Mouse (Mus musculus) lung, embryonic 14.5 days (tissue): ENCODE data around the gene Svs5. TPM values are rescaled to one million over a fixed set of nuclear protein-coding genes. Genes with fewer than 3 reads are reported as not detected.

Experiments used
- ATAC-seq: fragments of 200-750 bp; cut with Nextera tagmentation; 2 replicates; pipeline ENCODE4 v1.8.0; 2017; ENCODE audit warnings: mild to moderate bottlenecking, moderate TSS enrichment, moderate library complexity; ENCODE audit not compliant: insufficient read depth
- DNase-seq: peaks from one replicate; pipeline ENCODE4 v3.0.0-alpha.2; 2015
- H3K27ac ChIP-seq: fragments of 300-500 bp; sonication (generic); 2 replicates; pipeline ENCODE4 v1.5.1; 2014; ENCODE audit warnings: low read depth, mild to moderate bottlenecking, moderate library complexity
- H3K27me3 ChIP-seq: fragments of 300-500 bp; sonication (generic); 2 replicates; pipeline ENCODE4 v1.6.1; 2014; ENCODE audit warnings: low read length, control low read depth; ENCODE audit not compliant: insufficient read depth
- H3K36me3 ChIP-seq: fragments of 300-500 bp; sonication (generic); 2 replicates; pipeline ENCODE4 v1.6.1; 2014; ENCODE audit warnings: control low read depth; ENCODE audit not compliant: insufficient read depth
- H3K4me1 ChIP-seq: fragments of 300-500 bp; sonication (generic); 2 replicates; pipeline ENCODE4 v1.6.1; 2014; ENCODE audit warnings: antibody characterized with exemption, control low read depth; ENCODE audit not compliant: insufficient read depth
- H3K4me2 ChIP-seq: fragments of 300-500 bp; sonication (generic); 2 replicates; pipeline ENCODE4 v1.6.1; 2014; ENCODE audit warnings: mild to moderate bottlenecking
- H3K4me3 ChIP-seq: fragments of 300-500 bp; sonication (generic); 2 replicates; pipeline ENCODE4 v1.5.1; 2014; ENCODE audit warnings: low read depth, low read length
- H3K9ac ChIP-seq: fragments of 300-500 bp; sonication (generic); 2 replicates; pipeline ENCODE4 v1.6.1; 2014
- H3K9me3 ChIP-seq: fragments of 300-500 bp; sonication (generic); 2 replicates; pipeline ENCODE4 v1.6.1; 2016; ENCODE audit warnings: low read depth, low read length, control low read depth
- CTCF ChIP-seq: IDR thresholded peaks from 2 replicates; pipeline ENCODE4 v1.5.1; 2016; ENCODE audit warnings: antibody characterized with exemption, low read depth
- WGBS: fragments of 180-500 bp; shearing (Covaris S2); extraction: QIAGEN DNeasy Blood & Tissue Kit; methylation state at CpG from one replicate; pipeline ENCODE4 v1.1.7; 2014; 5-methylcytosine and 5-hydroxymethylcytosine counted together
- microRNA-seq: library from miRNA; unstranded; fragments of <30 nt; microRNA quantifications from one replicate; pipeline ENCODE4, GENCODE M21; 2016; ENCODE audit warnings: borderline number of aligned reads
- polyA plus RNA-seq: library from polyadenylated mRNA; unstranded; fragments of >200 nt; fragmentation: Nextera tagmentation; extraction: Ambion mirVana; gene quantifications from 2 replicates; pipeline ENCODE4 v1.2.1, GENCODE M21; 2014

Gene Svs5
- polyA plus RNA-seq, 1 experiment from 2014 or later, result not detected

- no peak overlapping the region for H3K4me3 ChIP-seq
- no peak overlapping the region for H3K27ac ChIP-seq
- H3K9ac ChIP-seq, result no peak overlapping the region
- DNase-seq, result no peak
- no peaks in the 10 kb centered on the region for H3K27me3 ChIP-seq
- H3K36me3 ChIP-seq, result no peaks in the 10 kb centered on the region
- peak; percentile 33; the same call in 1 of the 2 replicates for TF ChIP-seq CTCF
- WGBS, result 73% methylated on average over 8 of the region's 8 CpGs
- H3K4me2 ChIP-seq, result no peak overlapping the region
- no peak for ATAC-seq
- H3K4me1 ChIP-seq, result peaks cover 12% of the 10 kb centered on the region
- no peaks in the 10 kb centered on the region for H3K9me3 ChIP-seq
Measured at GRCm38 (mm10) chr2:164381726-164382125, 49.2 kb downstream of the Svs5 start.

- TF ChIP-seq CTCF, result no peak
Measured at GRCm38 (mm10) chr2:164382971-164383370, 50.4 kb downstream of the Svs5 start.

More at GRCm38 (mm10) chr2:164382971-164383370, 50.4 kb downstream of the Svs5 start:
- H3K4me3 ChIP-seq, result no peak overlapping the region
- H3K9me3 ChIP-seq, result no peaks in the 10 kb centered on the region
- ATAC-seq (no peak), DNase-seq (no peak)
- WGBS, result 76% methylated on average over 3 of the region's 3 CpGs
- no peaks in the 10 kb centered on the region for H3K27me3 ChIP-seq
- no peaks in the 10 kb centered on the region for H3K36me3 ChIP-seq
- no peak overlapping the region for H3K4me2 ChIP-seq
- H3K9ac ChIP-seq, result no peak overlapping the region
- H3K4me1 ChIP-seq, result peaks cover 12% of the 10 kb centered on the region
- H3K27ac ChIP-seq, result no peak overlapping the region

Small RNA genes lying within 50 kb of the gene (microRNA-seq; reads per million reads assigned to microRNA genes)
- gene Mir7678, result not detected

Other genes starting within 250 kb of the Svs5 start
- gene Kcns1, start 161.6 kb upstream of the Svs5 start, polyA plus RNA-seq, result not detected in 2 replicates
- gene Wfdc5, start 150.0 kb upstream of the Svs5 start, polyA plus RNA-seq, result not detected in 2 replicates
- not detected in 2 replicates for gene Wfdc12, start 142.1 kb upstream of the Svs5 start, polyA plus RNA-seq
- gene Wfdc15a, start 132.6 kb upstream of the Svs5 start, polyA plus RNA-seq, result not detected in 2 replicates
- not detected in 2 replicates for gene Wfdc15b, start 111.1 kb upstream of the Svs5 start, polyA plus RNA-seq
- not detected in 2 replicates for gene Svs2, start 94.3 kb upstream of the Svs5 start, polyA plus RNA-seq
- gene Svs3b, start 76.1 kb upstream of the Svs5 start, polyA plus RNA-seq, result not detected in 2 replicates
- gene Svs4, start 54.3 kb upstream of the Svs5 start, polyA plus RNA-seq, result not detected in 2 replicates
- not detected in 2 replicates for gene Svs3a, start 43.5 kb upstream of the Svs5 start, polyA plus RNA-seq
- not detected in 2 replicates for gene Svs6, start 16.0 kb upstream of the Svs5 start, polyA plus RNA-seq
- gene Slpi, start 56.4 kb downstream of the Svs5 start, polyA plus RNA-seq, result 0.73 and 0.86 TPM in 2 replicates
- gene Rbpjl, start 70.4 kb downstream of the Svs5 start, polyA plus RNA-seq, result 4.9 and 5.1 TPM in 2 replicates
- 5.5 and 6.7 TPM in 2 replicates for gene Matn4, start 72.4 kb downstream of the Svs5 start, polyA plus RNA-seq
- 101 and 103 TPM in 2 replicates for gene Sdc4, start 111.1 kb downstream of the Svs5 start, polyA plus RNA-seq
- gene Sys1, start 124.2 kb downstream of the Svs5 start, polyA plus RNA-seq, result 65.6 and 68.7 TPM in 2 replicates
- 14.4 and 14.9 TPM in 2 replicates for gene Gm20458, start 128.2 kb downstream of the Svs5 start, polyA plus RNA-seq
- not detected in 2 replicates for gene Trp53tg5, start 141.0 kb downstream of the Svs5 start, polyA plus RNA-seq
- gene Dbndd2, start 153.4 kb downstream of the Svs5 start, polyA plus RNA-seq, result 4.4 and 5.3 TPM in 2 replicates
- gene Pigt, start 164.8 kb downstream of the Svs5 start, polyA plus RNA-seq, result 70.1 and 71.0 TPM in 2 replicates
- 280 and 282 TPM in 2 replicates for gene Wfdc2, start 229.7 kb downstream of the Svs5 start, polyA plus RNA-seq
- gene Spint3, start 240.7 kb downstream of the Svs5 start, polyA plus RNA-seq, result not detected in 2 replicates